In genomic region chr8:115549112-115549511, GRCm38 (mm10) we compare ENCODE assay signal across 21 mouse cellular contexts.
A peak's percentile ranks its signal among the peaks of the same experiment; 100 is the strongest.
DNase-seq lines count a peak whose midpoint lies in the region; ATAC-seq and TF ChIP-seq lines count a peak whose summit lies in the region.
"Had no signal": no experiment of that assay in that cellular context is flagged by ENCODE, and none has a peak within 500 bp of the region (broad histone marks: within the 10 kb centered on the region; RNA-seq: fewer than 3 reads in every experiment).

No protein-coding gene starts in this region.

- H3K27ac ChIP-seq in hindbrain, embryonic 13.5 days: 0 out of 2 replicates have a peak overlapping the region, but pooled peaks have one; percentile 15
- no peak overlapping the region for H3K27ac ChIP-seq in hindbrain, embryonic 16.5 days (ENCODE audit: low read depth, low read length)
- no peak overlapping the region for H3K27ac ChIP-seq in forebrain, embryonic 16.5 days (ENCODE audit: low read length)
- H3K27ac ChIP-seq in midbrain, postnatal 0 days (ENCODE audit: low read depth, low read length): no peak overlapping the region; the same call in 1 of the 2 replicates
- no peak overlapping the region for H3K27ac ChIP-seq in kidney, embryonic 16.5 days (ENCODE audit: low read length)
- H3K27ac ChIP-seq: heart, embryonic 13.5 days; kidney, embryonic 15.5 days; limb, embryonic 13.5 days; liver, embryonic 13.5 days; stomach, embryonic 15.5 days had no signal

- H3K27me3 ChIP-seq in hindbrain, embryonic 13.5 days: no peaks in the 10 kb centered on the region
- no peaks in the 10 kb centered on the region for H3K27me3 ChIP-seq in hindbrain, embryonic 16.5 days (replicated peaks; ENCODE audit: control insufficient read depth, insufficient read depth, low read length)
- no peaks in the 10 kb centered on the region for H3K27me3 ChIP-seq in forebrain, embryonic 16.5 days (replicated peaks; ENCODE audit: control insufficient read depth, insufficient read depth, low read length)
- H3K27me3 ChIP-seq in midbrain, postnatal 0 days (ENCODE audit: insufficient read depth, low read length): no peaks in the 10 kb centered on the region
- no peaks in the 10 kb centered on the region for H3K27me3 ChIP-seq in kidney, embryonic 16.5 days (ENCODE audit: insufficient read depth, low read length)
- H3K27me3 ChIP-seq: heart, embryonic 13.5 days; liver, embryonic 13.5 days; stomach, embryonic 15.5 days had no signal

- 64% methylated on average over 1 of the region's 1 CpGs for WGBS in hindbrain, embryonic 13.5 days
- WGBS in hindbrain, embryonic 16.5 days: 42% methylated on average over 1 of the region's 1 CpGs
- 5% methylated on average over 1 of the region's 1 CpGs for WGBS in forebrain, embryonic 16.5 days
- 9% methylated on average over 1 of the region's 1 CpGs for WGBS in midbrain, postnatal 0 days
- WGBS in kidney, embryonic 16.5 days: 80% methylated on average over 1 of the region's 1 CpGs

- no peaks in the 10 kb centered on the region for H3K36me3 ChIP-seq in hindbrain, embryonic 13.5 days
- no peaks in the 10 kb centered on the region for H3K36me3 ChIP-seq in hindbrain, embryonic 16.5 days (ENCODE audit: control insufficient read depth, insufficient read depth, low read length)
- H3K36me3 ChIP-seq in forebrain, embryonic 16.5 days (ENCODE audit: control insufficient read depth, insufficient read depth): no peaks in the 10 kb centered on the region
- no peaks in the 10 kb centered on the region for H3K36me3 ChIP-seq in midbrain, postnatal 0 days (ENCODE audit: insufficient read depth, low read length)
- no peaks in the 10 kb centered on the region for H3K36me3 ChIP-seq in kidney, embryonic 16.5 days (ENCODE audit: insufficient read depth, low read length)
- H3K36me3 ChIP-seq: heart, embryonic 13.5 days; kidney, embryonic 15.5 days; limb, embryonic 13.5 days; liver, embryonic 13.5 days; stomach, embryonic 15.5 days had no signal

- peaks cover 8% of the 10 kb centered on the region; the same call in 1 of the 2 replicates for H3K4me1 ChIP-seq in hindbrain, embryonic 13.5 days (replicated peaks)
- H3K4me1 ChIP-seq in hindbrain, embryonic 16.5 days (ENCODE audit: control insufficient read depth, insufficient read depth, low read depth, low read length): no peaks in the 10 kb centered on the region
- no peaks in the 10 kb centered on the region for H3K4me1 ChIP-seq in forebrain, embryonic 16.5 days (replicated peaks; ENCODE audit: control insufficient read depth, insufficient read depth, low read length)
- no peaks in the 10 kb centered on the region; the same call in 1 of the 2 replicates for H3K4me1 ChIP-seq in midbrain, postnatal 0 days (ENCODE audit: insufficient read depth, low read length)
- H3K4me1 ChIP-seq in kidney, embryonic 16.5 days (ENCODE audit: insufficient read depth, low read length): no peaks in the 10 kb centered on the region
- H3K4me1 ChIP-seq: liver, embryonic 13.5 days; stomach, embryonic 15.5 days had no signal

- H3K9ac ChIP-seq in hindbrain, embryonic 13.5 days: no peak overlapping the region
- no peak overlapping the region for H3K9ac ChIP-seq in hindbrain, embryonic 16.5 days (ENCODE audit: low read depth, low read length)
- H3K9ac ChIP-seq in forebrain, embryonic 16.5 days (replicated peaks; ENCODE audit: low read depth, low read length): no peak overlapping the region
- H3K9ac ChIP-seq in midbrain, postnatal 0 days (replicated peaks; ENCODE audit: low read length, poor library complexity, severe bottlenecking): no peak overlapping the region
- H3K9ac ChIP-seq in kidney, embryonic 16.5 days (replicated peaks; ENCODE audit: low read length): no peak overlapping the region
- H3K9ac ChIP-seq: heart, embryonic 13.5 days; kidney, embryonic 15.5 days; limb, embryonic 13.5 days; liver, embryonic 13.5 days; lung, embryonic 14.5 days; stomach, embryonic 15.5 days had no signal

- no peaks in the 10 kb centered on the region for H3K9me3 ChIP-seq in hindbrain, embryonic 13.5 days
- no peaks in the 10 kb centered on the region for H3K9me3 ChIP-seq in hindbrain, embryonic 16.5 days (ENCODE audit: control insufficient read depth, low read length)
- no peaks in the 10 kb centered on the region for H3K9me3 ChIP-seq in forebrain, embryonic 16.5 days (ENCODE audit: control insufficient read depth, low read length)
- no peaks in the 10 kb centered on the region for H3K9me3 ChIP-seq in midbrain, postnatal 0 days (ENCODE audit: low read length)
- no peaks in the 10 kb centered on the region for H3K9me3 ChIP-seq in kidney, embryonic 16.5 days (ENCODE audit: low read length)
- H3K9me3 ChIP-seq: heart, embryonic 13.5 days; kidney, embryonic 15.5 days; liver, embryonic 13.5 days; stomach, embryonic 15.5 days had no signal

- ATAC-seq in hindbrain, embryonic 13.5 days (ENCODE audit: low FRiP score): no peak
- ATAC-seq in hindbrain, embryonic 16.5 days: no peak
- peak; percentile 33; the same call in 1 of the 2 replicates for ATAC-seq in forebrain, embryonic 16.5 days
- no peak for ATAC-seq in midbrain, postnatal 0 days (ENCODE audit: low FRiP score)
- ATAC-seq in kidney, embryonic 16.5 days (ENCODE audit: low FRiP score, low TSS enrichment): no peak
- ATAC-seq: intestine, embryonic 16.5 days; Patski had no signal

- H3K4me2 ChIP-seq in hindbrain, embryonic 13.5 days: no peak overlapping the region
- H3K4me2 ChIP-seq in hindbrain, embryonic 16.5 days (ENCODE audit: low read length): no peak overlapping the region
- H3K4me2 ChIP-seq in forebrain, embryonic 16.5 days (ENCODE audit: low read length): no peak overlapping the region
- H3K4me2 ChIP-seq in midbrain, postnatal 0 days (ENCODE audit: low read depth, low read length, poor library complexity, severe bottlenecking): no peak overlapping the region
- H3K4me2 ChIP-seq in kidney, embryonic 16.5 days (replicated peaks; ENCODE audit: low read depth, low read length): no peak overlapping the region
- H3K4me2 ChIP-seq: heart, embryonic 13.5 days; kidney, embryonic 15.5 days; limb, embryonic 13.5 days; liver, embryonic 13.5 days; lung, embryonic 14.5 days; stomach, embryonic 15.5 days had no signal

- H3K4me3 ChIP-seq in hindbrain, embryonic 13.5 days: no peak overlapping the region
- no peak overlapping the region for H3K4me3 ChIP-seq in hindbrain, embryonic 16.5 days (ENCODE audit: low read length)
- H3K4me3 ChIP-seq in forebrain, embryonic 16.5 days (replicated peaks; ENCODE audit: low read length): no peak overlapping the region
- H3K4me3 ChIP-seq in midbrain, postnatal 0 days (ENCODE audit: low read depth, low read length): no peak overlapping the region
- no peak overlapping the region for H3K4me3 ChIP-seq in kidney, embryonic 16.5 days (ENCODE audit: low read length)
- H3K4me3 ChIP-seq: heart, embryonic 13.5 days; kidney, embryonic 15.5 days; limb, embryonic 13.5 days; liver, embryonic 13.5 days; stomach, embryonic 15.5 days had no signal

- peak; percentile 24 for DNase-seq in brain, adult 2 months (ENCODE audit: low read depth, low spot score)
- peak; percentile 49 for DNase-seq in midbrain, postnatal 0 days (ENCODE audit: low spot score)
- DNase-seq in thymus, adult 18-20 months: no peak
- DNase-seq: adrenal gland, postnatal 10 days; cerebellum, adult 11-12 months; embryo, embryonic 11 days; heart, adult 11 months; heart, postnatal 36 days; liver, embryonic 13.5 days; lung, embryonic 14.5 days; lung, postnatal 4 days had no signal

- no peak for TF ChIP-seq CTCF in midbrain, postnatal 0 days (IDR thresholded peaks at IDR 0.05)

Comparison
In these comparisons a context has a peak if more than half of its experiments do, and no peak if none do; other contexts are left out.
1. DNase-seq: peak in brain, adult 2 months (single experiment) and midbrain, postnatal 0 days (single experiment); none in thymus, adult 18-20 months (0 of 2).